Mouse (Mus musculus): ENCODE results near the gene Nek2.

- TF ChIP-seq GATA1 (IDR thresholded peaks at IDR 0.05; ENCODE audit: low read length) (no peak), TAL1 (IDR thresholded peaks at IDR 0.05; ENCODE audit: low read length) (no peak)
Observed at GRCm38 (mm10) chr1:191829124-191829523, 7.9 kb downstream of the Nek2 start.

Measured in erythroblast, embryonic 14.5 days (primary cell).